Mouse (Mus musculus) erythroid progenitor cell, adult 5-6 weeks (primary cell): ENCODE measurements around the gene Camta1. TPM values are rescaled to one million over a fixed set of nuclear protein-coding genes. Genes with fewer than 3 reads are reported as not detected.

Experiments
- ATAC-seq: replicated peaks from 2 replicates; pipeline ENCODE4 v1.8.0; 2016; ENCODE audit warnings: moderate number of reproducible peaks, mild to moderate bottlenecking, moderate TSS enrichment, inconsistent platforms; ENCODE audit not compliant: poor library complexity, low FRiP score, severe bottlenecking
- total RNA-seq, 2 experiments: library from RNA; stranded (forward) in 1 of 2; stranded (reverse) in 1 of 2; fragments of 150-400 nt in 1 of 2; fragments of 186-747, 209-891 nt in 1 of 2; gene quantifications; 2 replicates each; pipeline versions ENCODE4 v1.2.3 to v1.2.4; 2015 to 2017; ENCODE audit warnings: low replicate concordance in 2 of 2

Camta1 gene
- total RNA-seq, 2 experiments from 2014 or later: 13.5 to 67.5 TPM

GRCm38 (mm10) chr4:151492786-151493185, 368.9 kb downstream of the Camta1 start:
- ATAC-seq: no peak

- no peak for ATAC-seq
Measured at GRCm38 (mm10) chr4:151483977-151484313, 377.7 kb downstream of the Camta1 start.

- ATAC-seq: no peak
Measured at GRCm38 (mm10) chr4:151483299-151483976, 378.2 kb downstream of the Camta1 start.

DNA sequence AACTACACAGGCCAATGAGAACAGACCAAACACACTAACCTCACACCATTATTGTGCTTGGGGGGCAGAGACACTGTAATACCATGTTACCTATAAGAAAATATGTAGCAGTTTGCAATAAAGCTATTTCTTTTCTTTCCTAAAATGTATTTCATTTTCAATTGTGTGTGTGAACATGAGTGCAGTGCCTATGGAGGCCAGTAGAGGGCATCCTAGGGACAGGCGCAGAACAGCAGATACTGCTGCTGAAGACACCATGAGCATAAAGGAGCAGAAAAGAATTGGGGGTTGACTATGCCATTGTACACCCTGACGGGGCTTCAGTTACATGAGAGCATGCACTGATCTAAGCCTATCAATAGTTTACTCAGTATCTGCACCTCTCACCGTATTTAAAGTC, 380.7 kb downstream of the Camta1 start:
- no peak for ATAC-seq

DNA sequence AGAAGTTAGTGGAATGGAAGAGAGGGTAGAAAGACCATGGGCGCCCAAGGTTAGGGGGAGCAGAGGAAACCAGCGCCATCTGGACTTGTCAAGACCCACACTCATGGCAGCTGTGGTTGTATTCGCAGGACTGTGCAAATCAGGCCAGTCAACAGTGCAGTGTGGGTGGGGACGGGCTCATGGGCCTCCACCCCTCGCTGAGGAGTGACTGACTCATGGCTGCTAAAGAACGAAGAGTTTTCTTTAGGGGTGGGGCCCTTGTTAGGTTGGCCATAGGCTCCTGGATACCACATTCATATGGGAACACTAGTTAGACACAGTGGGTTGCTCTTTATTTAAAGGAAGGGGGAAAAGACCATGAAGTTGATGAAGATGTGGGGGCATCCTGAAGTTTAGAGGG, 383.7 kb downstream of the Camta1 start:
- ATAC-seq: no peak

GRCm38 (mm10) chr4:151474895-151475470, 386.7 kb downstream of the Camta1 start:
- ATAC-seq: no peak

- ATAC-seq: no peak
Measured at GRCm38 (mm10) chr4:151471886-151472285, 389.8 kb downstream of the Camta1 start.

DNA sequence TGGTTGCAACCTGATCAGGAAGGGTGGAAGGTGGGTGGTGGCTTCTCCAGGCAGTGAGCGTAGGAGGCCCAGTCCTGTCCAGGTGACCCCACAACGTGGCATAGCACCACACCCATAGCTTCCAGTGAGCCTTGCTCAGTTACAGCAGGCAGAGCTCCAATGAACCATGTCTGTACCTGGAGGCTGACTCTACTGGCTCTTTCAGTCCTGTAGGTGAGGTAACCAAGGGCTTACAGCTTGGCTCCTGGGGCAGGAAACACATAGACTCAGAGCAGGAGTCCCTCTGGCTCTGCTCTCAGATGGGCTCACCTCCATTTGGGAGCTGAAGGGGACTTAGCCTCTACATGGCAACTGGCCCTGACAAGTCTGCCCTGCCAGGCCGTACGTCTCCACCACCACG, 393.3 kb downstream of the Camta1 start:
- no peak for ATAC-seq

DNA sequence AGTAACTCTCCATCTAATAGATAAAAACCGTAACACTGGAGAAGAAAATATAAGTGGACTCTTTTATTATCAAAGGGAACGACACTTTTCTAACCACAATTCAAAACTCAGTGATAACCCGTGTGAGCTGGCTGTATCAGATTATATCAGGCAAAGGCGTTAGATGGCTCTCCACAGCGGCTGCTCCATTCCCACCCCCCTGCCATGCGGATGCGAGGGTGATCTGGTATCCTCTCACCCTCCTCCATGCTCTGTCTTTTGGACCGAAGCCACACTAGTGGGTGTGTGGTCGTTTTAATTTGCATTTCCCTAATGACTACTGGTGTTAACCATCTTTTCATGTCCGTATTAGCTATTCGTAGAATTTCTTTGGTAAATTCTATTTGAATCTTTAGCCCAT, 403.0 kb downstream of the Camta1 start:
- no peak for ATAC-seq

DNA sequence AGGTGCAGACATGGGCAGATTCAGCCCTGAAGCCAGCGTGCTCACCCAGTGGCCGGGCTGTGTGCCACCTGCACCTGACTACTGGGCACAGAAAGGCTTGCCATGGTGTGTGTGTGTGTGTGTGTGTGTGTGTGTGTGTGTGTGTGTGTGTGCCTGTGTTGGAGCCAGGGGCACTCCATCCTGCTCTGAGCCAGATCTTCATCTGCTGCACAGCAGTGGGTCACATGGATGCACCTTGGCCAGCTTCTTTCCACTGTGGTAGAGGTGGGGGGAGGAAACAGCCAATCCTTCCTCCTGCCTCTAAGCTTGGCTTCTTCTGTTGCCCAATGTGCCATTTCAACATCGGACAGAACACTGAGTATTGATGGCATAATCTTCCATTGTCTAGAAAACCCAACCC, 407.1 kb downstream of the Camta1 start:
- no peak for ATAC-seq

- no peak for ATAC-seq
Measured at GRCm38 (mm10) chr4:151454065-151454464, 407.6 kb downstream of the Camta1 start.

GRCm38 (mm10) chr4:151451885-151452284, 409.8 kb downstream of the Camta1 start:
- ATAC-seq: no peak

DNA sequence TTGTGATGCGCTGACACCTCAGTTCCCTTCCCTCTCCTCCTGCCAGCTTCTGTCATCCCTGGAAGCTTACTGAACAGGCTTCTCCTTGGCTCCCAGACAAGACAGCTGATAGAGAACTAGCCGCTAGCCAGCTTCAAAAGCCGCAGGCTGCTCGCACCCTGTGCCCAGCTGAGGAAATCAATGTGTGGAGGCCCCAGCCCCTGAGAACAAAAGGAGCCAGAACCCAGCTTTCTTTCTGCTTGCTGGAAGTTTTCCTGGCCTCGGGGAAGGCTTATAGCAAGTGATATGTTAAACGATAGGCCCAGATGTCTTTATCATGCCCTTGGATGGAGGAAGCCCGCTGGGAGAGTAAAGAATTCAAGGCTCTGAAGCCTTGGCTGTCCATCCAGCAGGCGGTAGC, 411.7 kb downstream of the Camta1 start:
- no peak for ATAC-seq

- ATAC-seq: no peak
Measured at GRCm38 (mm10) chr4:151448341-151448740, 413.3 kb downstream of the Camta1 start.

GRCm38 (mm10) chr4:151444665-151445064, 417.0 kb downstream of the Camta1 start:
- ATAC-seq: no peak

DNA sequence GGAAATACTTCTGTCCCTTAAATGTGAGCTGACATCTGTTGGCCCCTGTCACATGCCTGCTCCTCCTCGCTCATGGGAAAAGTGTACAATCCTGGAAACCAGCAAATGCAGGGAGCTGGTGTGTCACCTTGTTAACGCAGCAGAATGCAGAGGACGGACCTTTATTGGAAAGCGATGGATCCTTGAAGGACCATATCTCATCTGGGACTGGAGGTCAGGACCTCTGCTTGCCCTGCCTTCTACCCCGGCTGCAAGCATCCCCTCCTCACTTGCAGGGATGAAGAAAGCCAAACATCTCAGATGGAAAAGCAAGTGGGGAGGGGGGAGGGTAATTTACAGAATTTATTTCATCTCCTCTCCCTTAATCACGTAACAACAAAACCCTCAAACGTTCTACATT, 423.1 kb downstream of the Camta1 start:
- ATAC-seq: no peak

DNA sequence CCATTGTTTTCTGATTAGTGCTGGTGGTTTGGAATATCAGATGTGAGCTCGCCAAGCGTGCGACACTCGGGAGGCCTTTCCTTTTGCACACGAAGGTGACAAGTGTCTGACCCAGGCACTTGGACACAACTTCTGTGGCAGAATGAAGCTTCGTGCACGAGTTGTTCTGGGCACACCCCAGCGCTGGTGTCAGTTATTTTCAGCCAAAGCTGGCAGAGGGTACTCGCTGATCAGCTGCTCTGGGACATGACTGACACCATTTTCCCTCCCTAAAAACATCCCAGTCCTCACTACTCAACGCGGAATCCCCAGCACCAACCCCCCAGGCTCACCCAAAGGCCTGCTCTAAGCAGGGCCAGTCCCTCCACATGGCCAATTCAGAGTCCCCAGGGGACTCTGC, 423.8 kb downstream of the Camta1 start:
- ATAC-seq: no peak

GRCm38 (mm10) chr4:151425133-151425532, 436.5 kb downstream of the Camta1 start:
- no peak for ATAC-seq

DNA sequence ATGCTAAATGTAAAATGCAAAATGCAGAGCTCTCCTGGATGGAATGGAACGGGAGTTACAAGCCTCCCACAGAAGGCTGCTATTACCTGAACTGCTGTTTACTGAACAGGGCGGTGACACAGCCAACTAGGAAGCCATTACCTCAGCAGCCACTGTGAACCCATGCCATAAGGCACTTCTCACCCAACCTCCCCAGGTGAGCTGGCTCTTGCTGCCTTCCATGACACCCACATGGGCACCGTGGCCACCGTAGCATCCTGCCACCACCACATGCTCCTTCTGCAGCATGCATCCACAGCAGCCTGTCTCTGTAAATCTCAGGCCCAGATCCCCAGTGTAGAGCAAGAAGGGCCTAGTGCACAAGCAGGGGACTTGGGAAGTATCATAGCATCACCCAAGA, 438.8 kb downstream of the Camta1 start:
- no peak for ATAC-seq

DNA sequence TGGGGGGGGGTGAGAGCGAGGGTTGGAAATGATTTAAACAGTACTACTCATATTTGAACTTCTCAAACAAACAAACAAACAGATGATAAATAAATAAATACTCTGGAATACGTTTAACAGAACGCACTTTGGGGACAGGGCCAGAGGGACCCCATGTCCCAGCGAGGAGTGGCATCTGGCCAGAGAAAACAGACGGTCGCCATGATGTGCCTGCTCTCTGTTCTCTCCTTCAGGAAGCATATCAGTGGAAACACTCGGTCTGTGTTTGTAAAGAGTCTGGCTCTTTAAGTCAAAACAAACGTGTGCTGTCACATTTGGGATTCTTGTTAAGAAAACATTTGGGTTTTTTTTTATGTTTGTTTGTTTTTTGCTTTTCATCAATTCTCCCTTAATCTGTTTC, 439.3 kb downstream of the Camta1 start:
- no peak for ATAC-seq

DNA sequence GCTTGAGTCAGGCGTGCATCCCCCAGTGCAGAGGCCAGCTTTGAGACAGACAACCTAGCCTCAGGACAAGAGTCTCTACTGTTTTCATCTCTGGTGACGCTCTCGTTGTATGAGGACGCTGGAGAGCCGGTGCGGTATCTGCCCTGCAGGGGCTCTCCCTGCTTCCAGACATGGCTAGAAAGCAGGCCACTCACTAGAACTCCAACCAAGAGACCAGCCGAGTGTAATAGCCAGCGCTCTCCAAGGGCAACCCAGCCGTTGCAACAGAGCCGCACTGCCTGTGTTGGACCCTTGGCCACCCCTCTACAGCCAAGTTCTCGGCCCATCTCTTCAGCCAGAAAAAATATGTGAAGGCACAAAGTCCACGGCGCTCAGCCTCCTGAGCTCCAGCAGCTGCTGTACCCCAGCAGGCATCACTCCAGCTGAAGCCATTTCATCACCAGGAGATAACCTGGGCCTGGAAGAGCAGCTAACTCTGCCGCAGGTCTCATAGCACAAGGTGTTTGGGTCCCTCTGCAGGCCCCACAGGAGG, 443.3 kb downstream of the Camta1 start:
- ATAC-seq: no peak

GRCm38 (mm10) chr4:151415812-151416211, 445.9 kb downstream of the Camta1 start:
- no peak for ATAC-seq
